26 mouse cellular contexts compared by ENCODE assay signal in genomic region chr9:57992060-57992459, GRCm38 (mm10). TPM values are rescaled to one million over a fixed set of nuclear protein-coding genes. Genes with fewer than 3 reads are reported as not detected.
"Had no signal": no experiment of that assay in that cellular context is flagged by ENCODE, and none has a peak within 500 bp of the region (broad histone marks: within the 10 kb centered on the region; RNA-seq: fewer than 3 reads in every experiment).

No protein-coding gene starts in this region.

- DNase-seq: gastrocnemius, postnatal 14 days; gastrocnemius, postnatal 36 days; heart, adult 11 months; heart, adult 2 months; heart, postnatal 14 days; heart, postnatal 36 days; kidney, adult 11 months; kidney, adult 2 months; kidney, adult 9 months; kidney, postnatal 14 days; kidney, postnatal 36 days; layer of hippocampus, adult 9-11 months; layer of hippocampus, postnatal 36 days; left cerebral cortex, postnatal 4 days; liver had no signal

- H3K9ac ChIP-seq: heart, embryonic 13.5 days; heart, embryonic 15.5 days; hindbrain, embryonic 13.5 days; hindbrain, embryonic 15.5 days; kidney, embryonic 15.5 days; limb, embryonic 12.5 days had no signal

- H3K9me3 ChIP-seq: heart, embryonic 13.5 days; heart, embryonic 15.5 days; hindbrain, embryonic 13.5 days; hindbrain, embryonic 15.5 days; kidney, embryonic 15.5 days; limb, embryonic 12.5 days had no signal

- H3K4me1 ChIP-seq: heart, embryonic 15.5 days had no signal

- H3K27ac ChIP-seq: heart, adult 2 months; heart, embryonic 13.5 days; heart, embryonic 15.5 days; hindbrain, embryonic 13.5 days; hindbrain, embryonic 15.5 days; hindbrain, postnatal 0 days; kidney, embryonic 15.5 days; kidney, postnatal 0 days; limb, embryonic 12.5 days had no signal

- H3K4me3 ChIP-seq: heart, adult 2 months; heart, embryonic 13.5 days; heart, embryonic 15.5 days; hindbrain, embryonic 13.5 days; hindbrain, embryonic 15.5 days; kidney, embryonic 15.5 days; limb, embryonic 12.5 days had no signal

- H3K4me2 ChIP-seq: heart, embryonic 11.5 days; heart, embryonic 13.5 days; heart, embryonic 15.5 days; hindbrain, embryonic 13.5 days; hindbrain, embryonic 15.5 days; kidney, embryonic 15.5 days; limb, embryonic 12.5 days; liver, embryonic 11.5 days had no signal

- H3K36me3 ChIP-seq: heart, embryonic 13.5 days; heart, embryonic 15.5 days; hindbrain, embryonic 13.5 days; hindbrain, embryonic 15.5 days; kidney, embryonic 15.5 days; limb, embryonic 12.5 days had no signal

RNA-seq across cellular contexts. Expression of gene Cyp11a1, which starts 14.2 kb away (rescaled TPM):
- total RNA-seq: gastrocnemius, postnatal 36 days had no signal
- polyA plus RNA-seq: heart, embryonic 11.5 days; hindbrain, embryonic 11.5 days; liver, embryonic 11.5 days had no signal
